Comparison of ENCODE assay signal across 9 mouse cellular contexts in genomic region chr2:36008071-36008470, GRCm38 (mm10). TPM values are rescaled to one million over a fixed set of nuclear protein-coding genes. Genes with fewer than 3 reads are reported as not detected.
DNase-seq lines count a peak whose midpoint lies in the region; ATAC-seq and TF ChIP-seq lines count a peak whose summit lies in the region.
"Had no signal": no experiment of that assay in that cellular context is flagged by ENCODE, and none has a peak within 500 bp of the region (broad histone marks: within the 10 kb centered on the region; RNA-seq: fewer than 3 reads in every experiment).

No protein-coding gene starts in this region.

- no peaks in the 10 kb centered on the region for H3K9me3 ChIP-seq in midbrain, embryonic 14.5 days (ENCODE audit: control insufficient read depth, low read length)
- H3K9me3 ChIP-seq in midbrain, embryonic 16.5 days (replicated peaks; ENCODE audit: control insufficient read depth, low read length, poor library complexity, severe bottlenecking): no peaks in the 10 kb centered on the region
- no peaks in the 10 kb centered on the region for H3K9me3 ChIP-seq in embryonic facial prominence, embryonic 11.5 days (replicated peaks; ENCODE audit: control insufficient read depth, low read length)

- peaks cover 7% of the 10 kb centered on the region; the same call in 1 of the 2 replicates for H3K27me3 ChIP-seq in midbrain, embryonic 14.5 days (ENCODE audit: control insufficient read depth, insufficient read depth, low read length)
- H3K27me3 ChIP-seq in midbrain, embryonic 16.5 days (ENCODE audit: control insufficient read depth, insufficient read depth, low read depth, low read length): peaks cover 10% of the 10 kb centered on the region; the same call in 1 of the 2 replicates
- peaks cover 6% of the 10 kb centered on the region; the same call in 1 of the 2 replicates for H3K27me3 ChIP-seq in embryonic facial prominence, embryonic 11.5 days (ENCODE audit: control insufficient read depth, insufficient read depth, low read length)

- 32% methylated on average over 1 of the region's 1 CpGs for WGBS in midbrain, embryonic 14.5 days
- WGBS in midbrain, embryonic 16.5 days: 38% methylated on average over 1 of the region's 1 CpGs
- 31% methylated on average over 1 of the region's 1 CpGs for WGBS in embryonic facial prominence, embryonic 11.5 days
- WGBS in lung, adult 2 months: 21% methylated on average over 1 of the region's 1 CpGs

- DNase-seq in gastrocnemius, adult 18-20 months (ENCODE audit: low spot score): peak; percentile 57
- DNase-seq in gastrocnemius, postnatal 25 days: no peak
- peak; percentile 83 for DNase-seq in midbrain, embryonic 14.5 days
- DNase-seq in ZHBTc4 (ENCODE audit: low read depth, low spot score): peak; percentile 77
- peak; percentile 81 for DNase-seq in embryonic facial prominence, embryonic 11.5 days (ENCODE audit: low spot score)
- DNase-seq in lung, adult 2 months: peak; percentile 22
- DNase-seq in thymus, postnatal 14 days: peak; percentile 42

- no peak for ATAC-seq in midbrain, embryonic 14.5 days (ENCODE audit: low FRiP score, low TSS enrichment)
- no peak for ATAC-seq in midbrain, embryonic 16.5 days
- ATAC-seq in embryonic facial prominence, embryonic 11.5 days (replicated peaks; ENCODE audit: insufficient number of reproducible peaks, low FRiP score, low TSS enrichment, low read depth): no peak

- no peak for TF ChIP-seq POLR2A in lung, adult 2 months (IDR thresholded peaks at IDR 0.05; ENCODE audit: borderline replicate concordance, extremely low read depth, low read depth, low read length)

- H3K36me3 ChIP-seq in midbrain, embryonic 14.5 days (ENCODE audit: control insufficient read depth, insufficient read depth, low read length): no peaks in the 10 kb centered on the region
- no peaks in the 10 kb centered on the region for H3K36me3 ChIP-seq in midbrain, embryonic 16.5 days (ENCODE audit: control insufficient read depth, insufficient read depth, low read length)
- no peaks in the 10 kb centered on the region for H3K36me3 ChIP-seq in embryonic facial prominence, embryonic 11.5 days (replicated peaks; ENCODE audit: control insufficient read depth, insufficient read depth, low read depth, low read length)

- H3K4me3 ChIP-seq in midbrain, embryonic 14.5 days (replicated peaks; ENCODE audit: low read depth, low read length): no peak overlapping the region
- no peak overlapping the region for H3K4me3 ChIP-seq in midbrain, embryonic 16.5 days (ENCODE audit: low read depth, low read length)
- H3K4me3 ChIP-seq in embryonic facial prominence, embryonic 11.5 days (ENCODE audit: low read depth, low read length): no peak overlapping the region
- no peak overlapping the region for H3K4me3 ChIP-seq in lung, adult 2 months (replicated peaks; ENCODE audit: extremely low read depth, low read depth, low read length)

- H3K4me2 ChIP-seq in midbrain, embryonic 14.5 days (ENCODE audit: low read length): no peak overlapping the region
- no peak overlapping the region for H3K4me2 ChIP-seq in midbrain, embryonic 16.5 days (ENCODE audit: low read length)
- no peak overlapping the region for H3K4me2 ChIP-seq in embryonic facial prominence, embryonic 11.5 days (ENCODE audit: low read depth, low read length)

- peak; percentile 77 for TF ChIP-seq CTCF in lung, adult 2 months (IDR thresholded peaks at IDR 0.05; ENCODE audit: insufficient read depth, low read length)

- 0 out of 2 replicates have a peak, but pooled peaks cover 5% of the 10 kb centered on the region for H3K4me1 ChIP-seq in midbrain, embryonic 14.5 days (ENCODE audit: control insufficient read depth, insufficient read depth, low read length)
- peaks cover 8% of the 10 kb centered on the region for H3K4me1 ChIP-seq in midbrain, embryonic 16.5 days (ENCODE audit: control insufficient read depth, insufficient read depth, low read length)
- H3K4me1 ChIP-seq in embryonic facial prominence, embryonic 11.5 days (ENCODE audit: control insufficient read depth, insufficient read depth, low read length): peaks cover 3% of the 10 kb centered on the region; the same call in 1 of the 2 replicates
- H3K4me1 ChIP-seq in lung, adult 2 months (ENCODE audit: control insufficient read depth, insufficient read depth, low read length): 0 out of 2 replicates have a peak, but pooled peaks cover 3% of the 10 kb centered on the region

- H3K9ac ChIP-seq in midbrain, embryonic 14.5 days (replicated peaks; ENCODE audit: low read length): no peak overlapping the region
- H3K9ac ChIP-seq in midbrain, embryonic 16.5 days (ENCODE audit: low read depth, low read length): no peak overlapping the region
- no peak overlapping the region for H3K9ac ChIP-seq in embryonic facial prominence, embryonic 11.5 days (replicated peaks; ENCODE audit: low read length)

- H3K27ac ChIP-seq in midbrain, embryonic 14.5 days (replicated peaks; ENCODE audit: low read depth, low read length): no peak overlapping the region
- no peak overlapping the region for H3K27ac ChIP-seq in midbrain, embryonic 16.5 days (ENCODE audit: low read length)
- H3K27ac ChIP-seq in embryonic facial prominence, embryonic 11.5 days (replicated peaks; ENCODE audit: low read depth, low read length): no peak overlapping the region

RNA-seq across cellular contexts. Expression of gene Ttll11, which starts 28.4 kb away (rescaled TPM):
- 1 to 10 TPM; 1.7 to 2.1 TPM for total RNA-seq in gastrocnemius, adult 18-20 months (2021)
- 1 to 10 TPM; 1.9 to 2.7 TPM for total RNA-seq in gastrocnemius, postnatal 25 days (2021)
- 5.1 and 6.4 TPM in 2 replicates for polyA plus RNA-seq in midbrain, embryonic 14.5 days (2014; fragmentation: Nextera tagmentation; extraction: Ambion mirVana)
- polyA plus RNA-seq in midbrain, embryonic 16.5 days (2015; fragmentation: Nextera tagmentation; extraction: Ambion mirVana): 4.3 and 4.9 TPM in 2 replicates
- polyA plus RNA-seq in embryonic facial prominence, embryonic 11.5 days (2014; fragmentation: Nextera tagmentation; extraction: Ambion mirVana): 0.70 and 2.1 TPM in 2 replicates
- 1.3 and 1.7 TPM in 2 replicates for polyA plus RNA-seq in lung, adult 2 months (2012; rRNA removed)

RNA-seq across cellular contexts. Expression of gene Ndufa8, which starts 41.1 kb away (rescaled TPM):
- 100 to 1,000 TPM; 309 to 366 TPM for total RNA-seq in gastrocnemius, adult 18-20 months (2021)
- total RNA-seq in gastrocnemius, postnatal 25 days (2021): 100 to 1,000 TPM; 390 to 396 TPM
- 263 and 316 TPM in 2 replicates for polyA plus RNA-seq in midbrain, embryonic 14.5 days (2014; fragmentation: Nextera tagmentation; extraction: Ambion mirVana)
- polyA plus RNA-seq in midbrain, embryonic 16.5 days (2015; fragmentation: Nextera tagmentation; extraction: Ambion mirVana): 293 and 307 TPM in 2 replicates
- 200 and 206 TPM in 2 replicates for polyA plus RNA-seq in embryonic facial prominence, embryonic 11.5 days (2014; fragmentation: Nextera tagmentation; extraction: Ambion mirVana)
- polyA plus RNA-seq in lung, adult 2 months (2012; rRNA removed): 52.3 and 56.0 TPM in 2 replicates

RNA-seq across cellular contexts. Expression of gene Morn5, which starts 41.2 kb away (rescaled TPM):
- not detected for total RNA-seq in gastrocnemius, adult 18-20 months (2021)
- total RNA-seq in gastrocnemius, postnatal 25 days (2021): not detected
- polyA plus RNA-seq in midbrain, embryonic 14.5 days (2014; fragmentation: Nextera tagmentation; extraction: Ambion mirVana): 0.54 and 1.5 TPM in 2 replicates
- polyA plus RNA-seq in midbrain, embryonic 16.5 days (2015; fragmentation: Nextera tagmentation; extraction: Ambion mirVana): 2.9 and 3.5 TPM in 2 replicates
- polyA plus RNA-seq in embryonic facial prominence, embryonic 11.5 days (2014; fragmentation: Nextera tagmentation; extraction: Ambion mirVana): not detected in 2 replicates
- polyA plus RNA-seq in lung, adult 2 months (2012; rRNA removed): 3.0 and 4.4 TPM in 2 replicates
- total RNA-seq: adrenal gland, postnatal 4 days had no signal
